Mouse (Mus musculus) MEL (cell line): ENCODE measurements around the gene Ppcdc.
A peak's percentile ranks its signal among the peaks of the same experiment; 100 is the strongest.

Experiments used
- CHD2 ChIP-seq: IDR thresholded peaks from 2 replicates; pipeline ENCODE4 v1.6.1; 2011; ENCODE audit warnings: low read length, improper control_type of control experiment
- CTCF ChIP-seq, 3 experiments: IDR thresholded peaks in 2 of 3; conservative IDR thresholded peaks in 1 of 3; 2 replicates each; pipeline ENCODE4 v1.5.1; 2011 to 2012; ENCODE audit warnings: low read length in 3 of 3, low read depth in 2 of 3, mild to moderate bottlenecking in 2 of 3, improper control_type of control experiment in 1 of 3, inconsistent platforms in 1 of 3, mixed read lengths in 1 of 3, moderate library complexity in 1 of 3; ENCODE audit not compliant: control insufficient read depth in 1 of 3, insufficient read depth in 1 of 3, poor library complexity in 1 of 3, severe bottlenecking in 1 of 3
- E2F4 ChIP-seq: IDR thresholded peaks from 2 replicates; pipeline ENCODE4 v1.6.1; 2011; ENCODE audit warnings: low read depth, low read length, improper control_type of control experiment, borderline replicate concordance
- EP300 ChIP-seq, 2 experiments: IDR thresholded peaks; 2 replicates each; pipeline ENCODE4 v1.6.1; 2011; ENCODE audit warnings: improper control_type of control experiment in 2 of 2, low read length in 2 of 2, low read depth in 1 of 2, mild to moderate bottlenecking in 1 of 2
- GABPA ChIP-seq: IDR thresholded peaks from 2 replicates; pipeline ENCODE4 v1.6.1; 2012; ENCODE audit warnings: low read depth, mild to moderate bottlenecking, inconsistent platforms, low read length, improper control_type of control experiment, moderate library complexity
- JUND ChIP-seq: IDR thresholded peaks from 2 replicates; pipeline ENCODE4 v1.6.1; 2011; ENCODE audit warnings: low read depth, mild to moderate bottlenecking, improper control_type of control experiment, low read length
- MAFK ChIP-seq: IDR thresholded peaks from 2 replicates; pipeline ENCODE4 v1.6.1; 2011; ENCODE audit warnings: low read depth, mild to moderate bottlenecking, low read length, improper control_type of control experiment, borderline replicate concordance
- MAX ChIP-seq: IDR thresholded peaks from 2 replicates; pipeline ENCODE4 v1.6.1; 2011; ENCODE audit warnings: low read length, improper control_type of control experiment
- POLR2AphosphoS2 ChIP-seq: IDR thresholded peaks from 2 replicates; pipeline ENCODE4 v1.6.1; 2011; ENCODE audit warnings: low read length, improper control_type of control experiment
- USF1 ChIP-seq: IDR thresholded peaks from 2 replicates; pipeline ENCODE4 v1.6.1; 2014; ENCODE audit warnings: low read depth, mild to moderate bottlenecking, inconsistent platforms, low read length, improper control_type of control experiment, moderate library complexity
- ZMIZ1 ChIP-seq: IDR thresholded peaks from 2 replicates; pipeline ENCODE4 v1.6.1; 2012; ENCODE audit warnings: low read depth, mild to moderate bottlenecking, inconsistent platforms, low read length, improper control_type of control experiment, moderate library complexity

GRCm38 (mm10) chr9:57449715-57450114 lies 9.8 kb upstream of the Ppcdc start:
- TF ChIP-seq CTCF (IDR thresholded peaks at IDR 0.05 in 2 of 3, conservative IDR thresholded peaks at IDR 0.05 in 1 of 3; ENCODE audit: control insufficient read depth in 1 of 3, insufficient read depth in 1 of 3, low read depth in 2 of 3, low read length in 3 of 3, poor library complexity in 1 of 3, severe bottlenecking in 1 of 3), result peak in 2 of 3 experiments; percentile 58 to 63; a peak in 4 of 6 replicates
- TF ChIP-seq USF1, result no peak
- TF ChIP-seq EP300 (IDR thresholded peaks at IDR 0.05; ENCODE audit: low read depth in 1 of 2, low read length in 2 of 2), result no peak
- TF ChIP-seq MAFK, result no peak
- TF ChIP-seq CHD2, result no peak
- no peak for TF ChIP-seq E2F4
- no peak for TF ChIP-seq JUND
- TF ChIP-seq MAX, result no peak
- no peak for TF ChIP-seq ZMIZ1
- TF ChIP-seq POLR2AphosphoS2, result no peak
- no peak for TF ChIP-seq GABPA
